Mouse (Mus musculus) telencephalon, adult 2 months (tissue): ENCODE results near the gene Pilra.
A peak's percentile ranks its signal among the peaks of the same experiment; 100 is the strongest.
"Not testable (repeated sequence)": the region's sequence is repeated elsewhere in the genome, so short reads cannot be mapped to it uniquely, and the experiment has no call there.

Source experiments
- DNase-seq: peaks from one replicate; pipeline ENCODE4 v3.0.0-alpha.2; 2011; ENCODE audit warnings: low read depth, low spot score

The Pilra gene

GRCm38 (mm10) chr5:137835966-137836520 is at the start of gene Pilra:
Pilra (minus strand) TSS chr5:137836281.
- DNase-seq, result not testable (repeated sequence)

GRCm38 (mm10) chr5:137883345-137883744 is 47.3 kb upstream of the Pilra start:
- no peak for DNase-seq

GRCm38 (mm10) chr5:137882922-137883321 is 46.8 kb upstream of the Pilra start:
- no peak for DNase-seq

- no peak for DNase-seq
Observed at GRCm38 (mm10) chr5:137877860-137878259, 41.8 kb upstream of the Pilra start.

GRCm38 (mm10) chr5:137875054-137875453 is 39.0 kb upstream of the Pilra start:
- no peak for DNase-seq

- not testable (repeated sequence) for DNase-seq
Observed at GRCm38 (mm10) chr5:137872381-137872702, 36.3 kb upstream of the Pilra start.

- DNase-seq, result not testable (repeated sequence)
Observed at GRCm38 (mm10) chr5:137871644-137872380, 35.7 kb upstream of the Pilra start, which contains the start of gene Pilrb2. Pilrb2 (minus strand) TSS chr5:137871815.

- DNase-seq, result not testable (repeated sequence)
Observed at GRCm38 (mm10) chr5:137868600-137868999, 32.5 kb upstream of the Pilra start.

- DNase-seq, result not testable (repeated sequence)
Observed at GRCm38 (mm10) chr5:137864008-137864407, 27.9 kb upstream of the Pilra start.

- not testable (repeated sequence) for DNase-seq
Observed at GRCm38 (mm10) chr5:137857960-137858710, 22.1 kb upstream of the Pilra start, which contains the start of gene Pilrb1. Pilrb1 (minus strand) TSS chr5:137858106.

- DNase-seq, result not testable (repeated sequence)
Observed at GRCm38 (mm10) chr5:137856870-137857269, 20.8 kb upstream of the Pilra start.

- not testable (repeated sequence) for DNase-seq
Observed at GRCm38 (mm10) chr5:137854907-137855306, 18.8 kb upstream of the Pilra start.

GRCm38 (mm10) chr5:137850313-137850712 is 14.2 kb upstream of the Pilra start:
- not testable (repeated sequence) for DNase-seq

GRCm38 (mm10) chr5:137837110-137837509 is 1.0 kb upstream of the Pilra start:
- not testable (repeated sequence) for DNase-seq

- DNase-seq, result no peak
Observed at GRCm38 (mm10) chr5:137836611-137837010, 530 bp upstream of the Pilra start.

GRCm38 (mm10) chr5:137833500-137833899 is 2.6 kb downstream of the Pilra start:
- no peak for DNase-seq

- no peak for DNase-seq
Observed at GRCm38 (mm10) chr5:137831506-137831905, 4.6 kb downstream of the Pilra start.

GRCm38 (mm10) chr5:137831106-137831505 is 5.0 kb downstream of the Pilra start:
- no peak for DNase-seq

- DNase-seq, result peak; percentile 18
Observed at GRCm38 (mm10) chr5:137830238-137830637, 5.8 kb downstream of the Pilra start.

- DNase-seq, result no peak
Observed at GRCm38 (mm10) chr5:137828694-137829093, 7.4 kb downstream of the Pilra start.

- no peak for DNase-seq
Observed at GRCm38 (mm10) chr5:137826421-137826820, 9.7 kb downstream of the Pilra start.

- DNase-seq, result no peak
Observed at GRCm38 (mm10) chr5:137825971-137826370, 10.1 kb downstream of the Pilra start.
